Mouse (Mus musculus): Measurements from ENCODE around the gene Slc25a10.

DNA sequence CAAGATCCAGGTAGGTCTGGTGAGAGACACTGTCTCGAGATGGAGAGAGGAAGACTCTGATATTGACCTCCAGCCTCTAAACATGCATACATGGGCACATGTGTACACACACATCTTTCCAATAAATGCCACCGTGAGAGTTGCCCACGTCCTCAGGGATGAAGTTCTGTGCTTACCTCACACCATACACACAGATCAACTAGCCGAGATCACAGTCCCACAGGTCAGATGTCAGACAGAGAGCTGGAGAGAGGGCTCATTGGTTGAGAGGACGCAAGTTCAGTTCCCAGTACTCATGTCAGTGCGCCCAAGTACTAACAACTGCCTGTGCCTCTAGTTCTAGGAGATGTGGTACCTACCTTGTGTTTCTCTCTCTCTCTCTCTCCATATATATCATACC lies 9.4 kb downstream of the Slc25a10 start:
- TF ChIP-seq CTCF (IDR thresholded peaks at IDR 0.05; ENCODE audit: low read depth, low read length) (no peak), POLR2A (IDR thresholded peaks at IDR 0.05; ENCODE audit: extremely low read depth, insufficient read depth, low read length) (no peak)

All from liver, adult 2 months (tissue).